Mouse (Mus musculus): Measurements from ENCODE around the gene Notch4. TPM values are rescaled to one million over a fixed set of nuclear protein-coding genes. Genes with fewer than 3 reads are reported as not detected.

The Notch4 gene
- total and polyA plus RNA-seq, 2 experiments from 2014 or later = 6.1 to 11.4 TPM

- H3K27me3 ChIP-seq (ENCODE audit: insufficient read depth, low read length) = no peaks in the 10 kb centered on the region
- DNase-seq (ENCODE audit: low spot score) (peak; percentile 99), ATAC-seq (peak; percentile 88)
- H3K9ac ChIP-seq (replicated peaks; ENCODE audit: low read length) = peak overlapping the region; percentile 68
- no peaks in the 10 kb centered on the region for H3K36me3 ChIP-seq (ENCODE audit: insufficient read depth, low read length)
- WGBS = under 1% methylated on average over 49 of the region's 50 CpGs
- peaks cover 13% of the 10 kb centered on the region for H3K4me1 ChIP-seq (ENCODE audit: insufficient read depth, low read length)
- peak overlapping the region; percentile 91 for H3K27ac ChIP-seq
- peak overlapping the region; percentile 52 for H3K4me3 ChIP-seq (ENCODE audit: low read length)
- H3K4me2 ChIP-seq (ENCODE audit: low read depth, low read length) = peak overlapping the region; percentile 86
- no peak for TF ChIP-seq CTCF (IDR thresholded peaks at IDR 0.05; ENCODE audit: low read depth)
- H3K9me3 ChIP-seq (ENCODE audit: low read length) = no peaks in the 10 kb centered on the region
Measured at GRCm38 (mm10) chr17:34587423-34587811, 23.3 kb downstream of the Notch4 start.

GRCm38 (mm10) chr17:34587814-34588213 is 23.7 kb downstream of the Notch4 start:
- TF ChIP-seq CTCF (IDR thresholded peaks at IDR 0.05; ENCODE audit: low read depth) = no peak
- H3K27me3 ChIP-seq (ENCODE audit: insufficient read depth, low read length) = no peaks in the 10 kb centered on the region
- no peaks in the 10 kb centered on the region for H3K36me3 ChIP-seq (ENCODE audit: insufficient read depth, low read length)
- ATAC-seq (no peak), DNase-seq (ENCODE audit: low spot score) (no peak)
- H3K4me3 ChIP-seq (ENCODE audit: low read length) = peak overlapping the region; percentile 52
- H3K27ac ChIP-seq = peak overlapping the region; percentile 91
- H3K4me1 ChIP-seq (ENCODE audit: insufficient read depth, low read length) = peaks cover 14% of the 10 kb centered on the region
- no peaks in the 10 kb centered on the region for H3K9me3 ChIP-seq (ENCODE audit: low read length)
- peak overlapping the region; percentile 86 for H3K4me2 ChIP-seq (ENCODE audit: low read depth, low read length)
- WGBS = 4% methylated on average over 19 of the region's 19 CpGs
- H3K9ac ChIP-seq (replicated peaks; ENCODE audit: low read length) = peak overlapping the region; percentile 68

GRCm38 (mm10) chr17:34588767-34589166 is 24.7 kb downstream of the Notch4 start:
- Histone ChIP-seq H3K9me3 (ENCODE audit: low read length) (no peaks in the 10 kb centered on the region), H3K27me3 (ENCODE audit: insufficient read depth, low read length) (no peaks in the 10 kb centered on the region), H3K4me2 (ENCODE audit: low read depth, low read length) (no peak overlapping the region), H3K4me1 (ENCODE audit: insufficient read depth, low read length) (peaks cover 19% of the 10 kb centered on the region), H3K36me3 (ENCODE audit: insufficient read depth, low read length) (no peaks in the 10 kb centered on the region), H3K27ac (no peak overlapping the region), H3K4me3 (ENCODE audit: low read length) (no peak overlapping the region), H3K9ac (replicated peaks; ENCODE audit: low read length) (no peak overlapping the region)
- no peak for TF ChIP-seq CTCF (IDR thresholded peaks at IDR 0.05; ENCODE audit: low read depth)
- no peak for DNase-seq (ENCODE audit: low spot score)
- no peak for ATAC-seq
- WGBS = 66% methylated on average over 3 of the region's 3 CpGs

GRCm38 (mm10) chr17:34589206-34589605 is 25.1 kb downstream of the Notch4 start:
- TF ChIP-seq CTCF (IDR thresholded peaks at IDR 0.05; ENCODE audit: low read depth) = no peak
- no peaks in the 10 kb centered on the region for H3K27me3 ChIP-seq (ENCODE audit: insufficient read depth, low read length)
- H3K4me2 ChIP-seq (ENCODE audit: low read depth, low read length) = peak overlapping the region; percentile 5; the same call in 1 of the 2 replicates
- H3K9ac ChIP-seq (replicated peaks; ENCODE audit: low read length) = no peak overlapping the region
- ATAC-seq (no peak), DNase-seq (ENCODE audit: low spot score) (no peak)
- H3K9me3 ChIP-seq (ENCODE audit: low read length) = no peaks in the 10 kb centered on the region
- WGBS = 55% methylated on average over 7 of the region's 7 CpGs
- peaks cover 24% of the 10 kb centered on the region for H3K4me1 ChIP-seq (ENCODE audit: insufficient read depth, low read length)
- no peak overlapping the region for H3K4me3 ChIP-seq (ENCODE audit: low read length)
- no peak overlapping the region for H3K27ac ChIP-seq
- no peaks in the 10 kb centered on the region for H3K36me3 ChIP-seq (ENCODE audit: insufficient read depth, low read length)

GRCm38 (mm10) chr17:34589681-34590101 is 25.6 kb downstream of the Notch4 start, which contains the start of gene Gpsm3:
Gpsm3 (plus strand) TSS chr17:34589806.
- Histone ChIP-seq H3K4me3 (ENCODE audit: low read length) (no peak within 1 kb of the TSS), H3K36me3 (ENCODE audit: insufficient read depth, low read length) (0 out of 2 replicates have a peak, but pooled peaks cover 2% of the 10 kb centered on the region), H3K27me3 (ENCODE audit: insufficient read depth, low read length) (no peaks in the 10 kb centered on the region), H3K27ac (peak within 1 kb of the TSS; percentile 96; the same call in 1 of the 2 replicates), H3K4me2 (ENCODE audit: low read depth, low read length) (peak within 1 kb of the TSS; percentile 11; the same call in 1 of the 2 replicates), H3K9ac (replicated peaks; ENCODE audit: low read length) (no peak within 1 kb of the TSS), H3K4me1 (ENCODE audit: insufficient read depth, low read length) (peaks cover 25% of the 10 kb centered on the region), H3K9me3 (ENCODE audit: low read length) (no peaks in the 10 kb centered on the region)
- ATAC-seq (no peak), DNase-seq (ENCODE audit: low spot score) (no peak)
- no peak for TF ChIP-seq CTCF (IDR thresholded peaks at IDR 0.05; ENCODE audit: low read depth)
- 27% methylated on average over 7 of the region's 7 CpGs for WGBS

GRCm38 (mm10) chr17:34590154-34590987 is 26.3 kb downstream of the Notch4 start:
- Histone ChIP-seq H3K4me3 (ENCODE audit: low read length) (no peak overlapping the region), H3K9me3 (ENCODE audit: low read length) (no peaks in the 10 kb centered on the region), H3K9ac (replicated peaks; ENCODE audit: low read length) (no peak overlapping the region), H3K27me3 (ENCODE audit: insufficient read depth, low read length) (no peaks in the 10 kb centered on the region), H3K36me3 (ENCODE audit: insufficient read depth, low read length) (peaks cover 9% of the 10 kb centered on the region; the same call in 1 of the 2 replicates), H3K27ac (peak overlapping the region; percentile 96; the same call in 1 of the 2 replicates), H3K4me2 (ENCODE audit: low read depth, low read length) (0 out of 2 replicates have a peak overlapping the region, but pooled peaks have one; percentile 11), H3K4me1 (ENCODE audit: insufficient read depth, low read length) (peaks cover 25% of the 10 kb centered on the region)
- no peak for TF ChIP-seq CTCF (IDR thresholded peaks at IDR 0.05; ENCODE audit: low read depth)
- no peak for ATAC-seq
- no peak for DNase-seq (ENCODE audit: low spot score)
- 66% methylated on average over 13 of the region's 15 CpGs for WGBS

Data from hindbrain, postnatal 0 days (tissue).